Mouse (Mus musculus) forebrain, embryonic 11.5 days (tissue): ENCODE data around the gene Nol4l. TPM values are rescaled to one million over a fixed set of nuclear protein-coding genes. Genes with fewer than 3 reads are reported as not detected.
"Not testable (repeated sequence)": the region's sequence is repeated elsewhere in the genome, so short reads cannot be mapped to it uniquely, and the experiment has no call there.

Experiments used
- ATAC-seq: fragments of 200-750 bp; cut with Nextera tagmentation; replicated peaks from 2 replicates; pipeline ENCODE4 v1.8.0; 2017; ENCODE audit warnings: moderate TSS enrichment; ENCODE audit not compliant: low FRiP score
- DNase-seq: peaks from one replicate; pipeline ENCODE4 v3.0.0-alpha.2; 2017; ENCODE audit warnings: low spot score
- H3K27ac ChIP-seq: fragments of 300-500 bp; sonication (generic); 2 replicates; pipeline ENCODE4 v1.5.1; 2014; ENCODE audit warnings: low read depth, low read length
- H3K27me3 ChIP-seq: fragments of 300-500 bp; sonication (generic); 2 replicates; pipeline ENCODE4 v1.6.1; 2014; ENCODE audit warnings: mild to moderate bottlenecking, low read length, mixed read lengths; ENCODE audit not compliant: control insufficient read depth, insufficient read depth
- H3K36me3 ChIP-seq: fragments of 300-500 bp; sonication (generic); 2 replicates; pipeline ENCODE4 v1.6.1; 2014; ENCODE audit warnings: mild to moderate bottlenecking, low read length, moderate library complexity, mixed read lengths; ENCODE audit not compliant: control insufficient read depth, insufficient read depth
- H3K4me1 ChIP-seq: fragments of 300-500 bp; sonication (generic); replicated peaks from 2 replicates; pipeline ENCODE4 v1.6.1; 2014; ENCODE audit warnings: low read length, mixed read lengths; ENCODE audit not compliant: control insufficient read depth, insufficient read depth
- H3K4me2 ChIP-seq: fragments of 300-500 bp; sonication (generic); 2 replicates; pipeline ENCODE4 v1.6.1; 2014; ENCODE audit warnings: low read depth, mild to moderate bottlenecking, low read length, moderate library complexity, mixed read lengths; ENCODE audit not compliant: severe bottlenecking
- H3K4me3 ChIP-seq: fragments of 300-500 bp; sonication (generic); 2 replicates; pipeline ENCODE4 v1.5.1; 2014; ENCODE audit warnings: low read depth, low read length
- H3K9ac ChIP-seq: fragments of 300-500 bp; sonication (generic); 2 replicates; pipeline ENCODE4 v1.6.1; 2014; ENCODE audit warnings: low read length
- H3K9me3 ChIP-seq: fragments of 300-500 bp; sonication (generic); 2 replicates; pipeline ENCODE4 v1.6.1; 2016; ENCODE audit warnings: low read length, mixed read lengths; ENCODE audit not compliant: control insufficient read depth
- WGBS: fragments of 180-500 bp; shearing (Covaris S2); extraction: QIAGEN DNeasy Blood & Tissue Kit; methylation state at CpG from one replicate; pipeline ENCODE4 v1.1.7; 2014; 5-methylcytosine and 5-hydroxymethylcytosine counted together
- polyA plus RNA-seq: library from polyadenylated mRNA; unstranded; fragments of >200 nt; fragmentation: Nextera tagmentation; extraction: Ambion mirVana; gene quantifications from 2 replicates; pipeline ENCODE4 v1.2.1, GENCODE M21; 2014

Gene Nol4l
- polyA plus RNA-seq, 1 experiment from 2014 or later: 25.6 TPM

- DNase-seq: no peak
- peak overlapping the region; percentile 84; the same call in 1 of the 2 replicates for H3K27ac ChIP-seq
- peaks cover 46% of the 10 kb centered on the region for H3K4me1 ChIP-seq
- WGBS: 83% methylated on average over 4 of the region's 4 CpGs
- H3K4me3 ChIP-seq: no peak overlapping the region
- no peaks in the 10 kb centered on the region for H3K36me3 ChIP-seq
- peaks cover 12% of the 10 kb centered on the region for H3K27me3 ChIP-seq
- H3K9me3 ChIP-seq: no peaks in the 10 kb centered on the region
- no peak for ATAC-seq
- H3K9ac ChIP-seq: no peak overlapping the region
- H3K4me2 ChIP-seq: 0 out of 2 replicates have a peak overlapping the region, but pooled peaks have one; percentile 1
Observed at GRCm38 (mm10) chr2:153495818-153496217, 34.0 kb downstream of the Nol4l start.

- peaks cover 47% of the 10 kb centered on the region for H3K4me1 ChIP-seq
Observed at GRCm38 (mm10) chr2:153495391-153495790, 34.4 kb downstream of the Nol4l start.

GRCm38 (mm10) chr2:153494293-153494811 is 35.4 kb downstream of the Nol4l start:
- H3K27ac ChIP-seq: peak overlapping the region; percentile 31; the same call in 1 of the 2 replicates
- H3K4me3 ChIP-seq: no peak overlapping the region
- ATAC-seq (no peak), DNase-seq (no peak)
- H3K4me2 ChIP-seq: 0 out of 2 replicates have a peak overlapping the region, but pooled peaks have one; percentile 11
- peaks cover 13% of the 10 kb centered on the region for H3K27me3 ChIP-seq
- no peaks in the 10 kb centered on the region for H3K9me3 ChIP-seq
- peak overlapping the region; percentile 37; the same call in 1 of the 2 replicates for H3K9ac ChIP-seq
- H3K36me3 ChIP-seq: no peaks in the 10 kb centered on the region
- H3K4me1 ChIP-seq: peaks cover 47% of the 10 kb centered on the region
- 37% methylated on average over 9 of the region's 9 CpGs for WGBS

More at GRCm38 (mm10) chr2:153495391-153495790, 34.4 kb downstream of the Nol4l start:
- not testable (repeated sequence) for H3K9me3 ChIP-seq, H3K9ac ChIP-seq, H3K27ac ChIP-seq, ATAC-seq, H3K4me2 ChIP-seq, H3K4me3 ChIP-seq, H3K36me3 ChIP-seq, DNase-seq
- 90% methylated on average over 4 of the region's 4 CpGs for WGBS
- H3K27me3 ChIP-seq: peaks cover 13% of the 10 kb centered on the region

- Histone ChIP-seq H3K9ac (peak overlapping the region; percentile 37), H3K27ac (peak overlapping the region; percentile 80), H3K36me3 (no peaks in the 10 kb centered on the region), H3K4me2 (peak overlapping the region; percentile 11; the same call in 1 of the 2 replicates), H3K4me3 (no peak overlapping the region), H3K4me1 (peaks cover 45% of the 10 kb centered on the region), H3K27me3 (peaks cover 13% of the 10 kb centered on the region), H3K9me3 (no peaks in the 10 kb centered on the region)
- no peak for DNase-seq
- 14% methylated on average over 6 of the region's 6 CpGs for WGBS
- ATAC-seq: no peak
Observed at GRCm38 (mm10) chr2:153493781-153494292, 35.9 kb downstream of the Nol4l start.

- Histone ChIP-seq H3K27me3 (peaks cover 13% of the 10 kb centered on the region), H3K9me3 (no peaks in the 10 kb centered on the region), H3K4me1 (peaks cover 45% of the 10 kb centered on the region), H3K4me3 (peak overlapping the region; percentile 49), H3K4me2 (peak overlapping the region; percentile 98), H3K27ac (peak overlapping the region; percentile 80), H3K36me3 (no peaks in the 10 kb centered on the region), H3K9ac (peak overlapping the region; percentile 49)
- DNase-seq (no peak), ATAC-seq (no peak)
- WGBS: 39% methylated on average over 2 of the region's 2 CpGs
Observed at GRCm38 (mm10) chr2:153493393-153493731, 36.4 kb downstream of the Nol4l start.

- peaks cover 13% of the 10 kb centered on the region for H3K27me3 ChIP-seq
- peak; percentile 92 for DNase-seq
- peaks cover 45% of the 10 kb centered on the region for H3K4me1 ChIP-seq
- H3K9me3 ChIP-seq: no peaks in the 10 kb centered on the region
- H3K36me3 ChIP-seq: no peaks in the 10 kb centered on the region
- peak within 1 kb of the TSS; percentile 80 for H3K27ac ChIP-seq
- peak within 1 kb of the TSS; percentile 64 for H3K9ac ChIP-seq
- H3K4me2 ChIP-seq: peak within 1 kb of the TSS; percentile 98
- ATAC-seq: peak; percentile 87
- peak within 1 kb of the TSS; percentile 49 for H3K4me3 ChIP-seq
- WGBS: under 1% methylated on average over 75 of the region's 83 CpGs
Observed at GRCm38 (mm10) chr2:153492573-153493392, 37.0 kb downstream of the Nol4l start, which contains the start of gene 4930404H24Rik. Gene 4930404H24Rik, plus strand, starts transcription at chr2:153492790.

GRCm38 (mm10) chr2:153492179-153492517 is 37.6 kb downstream of the Nol4l start:
- Histone ChIP-seq H3K4me1 (peaks cover 39% of the 10 kb centered on the region), H3K9ac (peak overlapping the region; percentile 64), H3K4me2 (peak overlapping the region; percentile 98), H3K27ac (peak overlapping the region; percentile 80), H3K27me3 (peaks cover 13% of the 10 kb centered on the region), H3K36me3 (no peaks in the 10 kb centered on the region), H3K4me3 (peak overlapping the region; percentile 49), H3K9me3 (no peaks in the 10 kb centered on the region)
- DNase-seq: no peak
- WGBS: 1% methylated on average over 12 of the region's 24 CpGs
- ATAC-seq: peak; percentile 53

GRCm38 (mm10) chr2:153491512-153492178 is 38.1 kb downstream of the Nol4l start:
- 5% methylated on average over 18 of the region's 18 CpGs for WGBS
- H3K4me1 ChIP-seq: peaks cover 34% of the 10 kb centered on the region
- H3K9ac ChIP-seq: peak overlapping the region; percentile 64
- H3K27me3 ChIP-seq: peaks cover 13% of the 10 kb centered on the region
- H3K4me2 ChIP-seq: peak overlapping the region; percentile 98
- H3K36me3 ChIP-seq: no peaks in the 10 kb centered on the region
- peak overlapping the region; percentile 49 for H3K4me3 ChIP-seq
- H3K9me3 ChIP-seq: no peaks in the 10 kb centered on the region
- peak overlapping the region; percentile 80; the same call in 1 of the 2 replicates for H3K27ac ChIP-seq
- ATAC-seq (no peak), DNase-seq (no peak)
